Mouse (Mus musculus) stomach, embryonic 16.5 days (tissue): Measurements from ENCODE around the gene Crybg1. TPM values are rescaled to one million over a fixed set of nuclear protein-coding genes. Genes with fewer than 3 reads are reported as not detected.

Experiments
- ATAC-seq: fragments of 200-750 bp; cut with Nextera tagmentation; 2 replicates; pipeline ENCODE4 v1.8.0; 2017; ENCODE audit warnings: moderate number of reproducible peaks, moderate TSS enrichment; ENCODE audit not compliant: insufficient read depth, low FRiP score
- H3K27ac ChIP-seq: fragments of 300-500 bp; sonication (generic); 2 replicates; pipeline ENCODE4 v1.5.1; 2014; ENCODE audit warnings: low read length
- H3K27me3 ChIP-seq: fragments of 300-500 bp; sonication (generic); 2 replicates; pipeline ENCODE4 v1.6.1; 2014; ENCODE audit warnings: low read length, control low read depth, mixed read lengths; ENCODE audit not compliant: control insufficient read depth, insufficient read depth
- H3K36me3 ChIP-seq: fragments of 300-500 bp; sonication (generic); 2 replicates; pipeline ENCODE4 v1.6.1; 2014; ENCODE audit warnings: low read length; ENCODE audit not compliant: control insufficient read depth, insufficient read depth
- H3K4me1 ChIP-seq: fragments of 300-500 bp; sonication (generic); 2 replicates; pipeline ENCODE4 v1.6.1; 2014; ENCODE audit warnings: low read length, control low read depth, mixed read lengths; ENCODE audit not compliant: control insufficient read depth, insufficient read depth
- H3K4me2 ChIP-seq: fragments of 300-500 bp; sonication (generic); 2 replicates; pipeline ENCODE4 v1.6.1; 2014; ENCODE audit warnings: low read depth, low read length, mixed read lengths
- H3K4me3 ChIP-seq: fragments of 300-500 bp; sonication (generic); replicated peaks from 2 replicates; pipeline ENCODE4 v1.5.1; 2014; ENCODE audit warnings: mild to moderate bottlenecking, low read length
- H3K9ac ChIP-seq: fragments of 300-500 bp; sonication (generic); 2 replicates; pipeline ENCODE4 v1.6.1; 2014; ENCODE audit warnings: low read length
- H3K9me3 ChIP-seq: fragments of 300-500 bp; sonication (generic); replicated peaks from 2 replicates; pipeline ENCODE4 v1.6.1; 2016; ENCODE audit warnings: low read length, control low read depth; ENCODE audit not compliant: control insufficient read depth
- WGBS: fragments of 180-500 bp; shearing (Covaris S2); extraction: QIAGEN DNeasy Blood & Tissue Kit; methylation state at CpG from one replicate; pipeline ENCODE4 v1.1.7; 2014; 5-methylcytosine and 5-hydroxymethylcytosine counted together
- polyA plus RNA-seq: library from polyadenylated mRNA; unstranded; fragments of >200 nt; fragmentation: Nextera tagmentation; extraction: Ambion mirVana; gene quantifications from 2 replicates; pipeline ENCODE4 v1.2.1, GENCODE M21; 2015

Gene Crybg1
- polyA plus RNA-seq, 1 experiment from 2014 or later: 2.9 TPM

GRCm38 (mm10) chr10:43910032-43910872 lies 238.4 kb downstream of the Crybg1 start:
- no peak overlapping the region for H3K4me3 ChIP-seq
- no peaks in the 10 kb centered on the region for H3K36me3 ChIP-seq
- no peaks in the 10 kb centered on the region for H3K4me1 ChIP-seq
- no peak overlapping the region for H3K4me2 ChIP-seq
- no peaks in the 10 kb centered on the region for H3K27me3 ChIP-seq
- no peaks in the 10 kb centered on the region for H3K9me3 ChIP-seq
- H3K9ac ChIP-seq: no peak overlapping the region
- no peak for ATAC-seq
- H3K27ac ChIP-seq: no peak overlapping the region
- 72% methylated on average over 12 of the region's 12 CpGs for WGBS

- Histone ChIP-seq H3K36me3 (no peaks in the 10 kb centered on the region; the same call in 1 of the 2 replicates), H3K4me1 (peaks cover 4% of the 10 kb centered on the region), H3K27me3 (no peaks in the 10 kb centered on the region), H3K9me3 (no peaks in the 10 kb centered on the region), H3K4me2 (no peak overlapping the region), H3K4me3 (no peak overlapping the region), H3K27ac (no peak overlapping the region), H3K9ac (no peak overlapping the region)
- WGBS: 80% methylated on average over 1 of the region's 1 CpGs
- no peak for ATAC-seq
Measured at GRCm38 (mm10) chr10:43904569-43904968, 244.1 kb downstream of the Crybg1 start.

- H3K9ac ChIP-seq: peak within 1 kb of the TSS; percentile 84
- no peaks in the 10 kb centered on the region; the same call in 1 of the 2 replicates for H3K36me3 ChIP-seq
- H3K27me3 ChIP-seq: no peaks in the 10 kb centered on the region
- peak within 1 kb of the TSS; percentile 83 for H3K4me3 ChIP-seq
- under 1% methylated on average over 40 of the region's 40 CpGs for WGBS
- peak within 1 kb of the TSS; percentile 58 for H3K4me2 ChIP-seq
- peaks cover 4% of the 10 kb centered on the region for H3K4me1 ChIP-seq
- peak within 1 kb of the TSS; percentile 46 for H3K27ac ChIP-seq
- peak; percentile 97 for ATAC-seq
- no peaks in the 10 kb centered on the region for H3K9me3 ChIP-seq
Measured at GRCm38 (mm10) chr10:43901578-43902194, 247.0 kb downstream of the Crybg1 start, which contains the start of the genes Qrsl1 and Rtn4ip1. TSS of gene Qrsl1 (minus strand) at chr10:43901745. TSS of gene Rtn4ip1 (plus strand) at chr10:43901807.

- WGBS: 5% methylated on average over 30 of the region's 30 CpGs
- ATAC-seq: no peak
- Histone ChIP-seq H3K9me3 (no peaks in the 10 kb centered on the region), H3K36me3 (no peaks in the 10 kb centered on the region; the same call in 1 of the 2 replicates), H3K27me3 (no peaks in the 10 kb centered on the region), H3K4me2 (peak overlapping the region; percentile 58), H3K4me3 (peak overlapping the region; percentile 83), H3K27ac (no peak overlapping the region; the same call in 1 of the 2 replicates), H3K9ac (peak overlapping the region; percentile 84), H3K4me1 (peaks cover 4% of the 10 kb centered on the region)
Measured at GRCm38 (mm10) chr10:43900883-43901570, 247.6 kb downstream of the Crybg1 start.

Other genes with a start within 250 kb of the Crybg1 start
- 18.2 and 18.4 TPM in 2 replicates for gene Qrsl1, start 247.1 kb downstream of the Crybg1 start, polyA plus RNA-seq
- gene Rtn4ip1, start 247.0 kb downstream of the Crybg1 start, polyA plus RNA-seq: 13.4 and 14.8 TPM in 2 replicates
- 43.5 and 53.0 TPM in 2 replicates for gene Atg5, start 119.5 kb upstream of the Crybg1 start, polyA plus RNA-seq